Mouse (Mus musculus) liver, postnatal 0 days (tissue): ENCODE measurements around the gene Popdc3.

Source experiments
- CTCF ChIP-seq: sonication (generic); IDR thresholded peaks from 2 replicates; pipeline ENCODE4 v1.5.1; 2016; ENCODE audit warnings: antibody characterized with exemption, low read depth
- EP300 ChIP-seq: IDR thresholded peaks from 2 replicates; pipeline ENCODE4 v1.6.1; 2016; ENCODE audit warnings: antibody characterized with exemption, low read depth, mild to moderate bottlenecking

GRCm38 (mm10) chr10:45229954-45230353 is 52.1 kb downstream of the Popdc3 start:
- TF ChIP-seq CTCF (no peak), EP300 (no peak)
